In the genomic region with DNA sequence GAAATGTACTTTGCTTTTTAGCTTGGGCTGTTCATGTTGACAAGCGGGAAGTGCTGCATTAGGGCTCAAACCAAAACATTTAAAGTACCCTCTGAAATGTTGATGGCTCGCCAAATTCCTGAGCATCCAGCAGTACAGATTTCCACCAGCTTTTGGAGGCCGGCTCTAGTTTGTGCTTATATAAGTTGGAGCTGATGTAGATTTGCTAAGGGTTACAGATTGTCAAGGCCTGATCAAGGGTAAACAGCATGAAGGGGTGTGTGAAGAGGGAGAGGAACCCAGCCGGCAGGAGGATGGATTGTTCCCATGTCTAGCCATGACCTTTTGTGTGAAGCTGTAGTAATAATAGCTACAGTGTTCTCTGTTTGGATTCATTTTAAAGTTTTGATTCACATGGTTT, we compare ENCODE assay signal across 16 mouse cellular contexts. TPM values are rescaled to one million over a fixed set of nuclear protein-coding genes. Genes with fewer than 3 reads are reported as not detected.
DNase-seq lines count a peak whose midpoint lies in the region; ATAC-seq lines count a peak whose summit lies in the region.
"Had no signal": no experiment of that assay in that cellular context is flagged by ENCODE, and none has a peak within 500 bp of the region (broad histone marks: within the 10 kb centered on the region; RNA-seq: fewer than 3 reads in every experiment).

No protein-coding gene starts in this region.

- no peaks in the 10 kb centered on the region for H3K27me3 ChIP-seq in heart, embryonic 16.5 days (ENCODE audit: control insufficient read depth, insufficient read depth, low read length)
- no peaks in the 10 kb centered on the region for H3K27me3 ChIP-seq in lung, embryonic 15.5 days
- H3K27me3 ChIP-seq in stomach, embryonic 15.5 days (replicated peaks): no peaks in the 10 kb centered on the region
- no peaks in the 10 kb centered on the region for H3K27me3 ChIP-seq in hindbrain, embryonic 10.5 days (ENCODE audit: insufficient read depth, poor library complexity, severe bottlenecking)
- H3K27me3 ChIP-seq: embryonic facial prominence, embryonic 13.5 days; hindbrain, embryonic 15.5 days; kidney, embryonic 15.5 days; neural tube, embryonic 13.5 days had no signal

- no peak overlapping the region for H3K4me2 ChIP-seq in heart, embryonic 16.5 days (ENCODE audit: low read depth, low read length)
- peak overlapping the region; percentile 34; the same call in 1 of the 2 replicates for H3K4me2 ChIP-seq in lung, embryonic 15.5 days
- no peak overlapping the region for H3K4me2 ChIP-seq in stomach, embryonic 15.5 days
- H3K4me2 ChIP-seq: embryonic facial prominence, embryonic 13.5 days; hindbrain, embryonic 15.5 days; kidney, embryonic 15.5 days; neural tube, embryonic 13.5 days had no signal

- 42% methylated on average over 4 of the region's 4 CpGs for WGBS in heart, embryonic 16.5 days
- WGBS in lung, embryonic 15.5 days: 23% methylated on average over 4 of the region's 4 CpGs
- 34% methylated on average over 4 of the region's 4 CpGs for WGBS in stomach, embryonic 15.5 days
- 80% methylated on average over 4 of the region's 4 CpGs for WGBS in hindbrain, embryonic 10.5 days

- no peaks in the 10 kb centered on the region for H3K9me3 ChIP-seq in heart, embryonic 16.5 days (replicated peaks; ENCODE audit: control insufficient read depth, low read length)
- no peaks in the 10 kb centered on the region for H3K9me3 ChIP-seq in lung, embryonic 15.5 days
- H3K9me3 ChIP-seq in stomach, embryonic 15.5 days: no peaks in the 10 kb centered on the region
- no peaks in the 10 kb centered on the region for H3K9me3 ChIP-seq in hindbrain, embryonic 10.5 days
- H3K9me3 ChIP-seq: embryonic facial prominence, embryonic 13.5 days; hindbrain, embryonic 15.5 days; kidney, embryonic 15.5 days; neural tube, embryonic 13.5 days had no signal

- H3K27ac ChIP-seq in heart, embryonic 16.5 days (ENCODE audit: low read length): peak overlapping the region; percentile 4; the same call in 1 of the 2 replicates
- H3K27ac ChIP-seq in lung, embryonic 15.5 days: peak overlapping the region; percentile 63
- H3K27ac ChIP-seq in stomach, embryonic 15.5 days: peak overlapping the region; percentile 74; the same call in 1 of the 2 replicates
- no peak overlapping the region for H3K27ac ChIP-seq in hindbrain, embryonic 10.5 days
- H3K27ac ChIP-seq: embryonic facial prominence, embryonic 13.5 days; hindbrain, embryonic 15.5 days; kidney, embryonic 15.5 days; neural tube, embryonic 13.5 days had no signal

- H3K36me3 ChIP-seq in heart, embryonic 16.5 days (ENCODE audit: control insufficient read depth, insufficient read depth): no peaks in the 10 kb centered on the region
- no peaks in the 10 kb centered on the region for H3K36me3 ChIP-seq in lung, embryonic 15.5 days
- H3K36me3 ChIP-seq in stomach, embryonic 15.5 days: no peaks in the 10 kb centered on the region
- no peaks in the 10 kb centered on the region for H3K36me3 ChIP-seq in hindbrain, embryonic 10.5 days
- H3K36me3 ChIP-seq: embryonic facial prominence, embryonic 13.5 days; hindbrain, embryonic 15.5 days; kidney, embryonic 15.5 days; neural tube, embryonic 13.5 days had no signal

- peaks cover 12% of the 10 kb centered on the region for H3K4me1 ChIP-seq in heart, embryonic 16.5 days (ENCODE audit: control insufficient read depth, insufficient read depth, low read length)
- peaks cover 18% of the 10 kb centered on the region for H3K4me1 ChIP-seq in lung, embryonic 15.5 days
- H3K4me1 ChIP-seq in stomach, embryonic 15.5 days: peaks cover 11% of the 10 kb centered on the region; the same call in 1 of the 2 replicates
- no peaks in the 10 kb centered on the region for H3K4me1 ChIP-seq in hindbrain, embryonic 10.5 days (replicated peaks)
- H3K4me1 ChIP-seq: hindbrain, embryonic 15.5 days had no signal

- ATAC-seq in heart, embryonic 16.5 days (replicated peaks; ENCODE audit: extremely low read depth, insufficient read depth, low FRiP score): 0 out of 2 replicates have a peak, but pooled peaks have one; percentile 37
- peak; percentile 83 for ATAC-seq in lung, embryonic 15.5 days (ENCODE audit: borderline replicate concordance, extremely low read depth, low FRiP score, low TSS enrichment)
- peak; percentile 71; the same call in 1 of the 2 replicates for ATAC-seq in stomach, embryonic 15.5 days (ENCODE audit: insufficient read depth, low FRiP score, low read depth)
- ATAC-seq: midbrain, embryonic 16.5 days had no signal

- peak; percentile 66 to 82 for DNase-seq in adrenal gland, adult (ENCODE audit: inconsistent age in 2 of 2, low spot score in 1 of 2)
- no peak for DNase-seq in adrenal gland, postnatal 25 days
- no peak for DNase-seq in heart, adult 18-20 months
- DNase-seq in lung, postnatal 25 days (ENCODE audit: low spot score): no peak
- no peak for DNase-seq in hindbrain, embryonic 10.5 days (ENCODE audit: low spot score)
- DNase-seq: left cerebral cortex, postnatal 4 days had no signal

- H3K9ac ChIP-seq in heart, embryonic 16.5 days (ENCODE audit: low read length): no peak overlapping the region
- no peak overlapping the region for H3K9ac ChIP-seq in lung, embryonic 15.5 days
- H3K9ac ChIP-seq in stomach, embryonic 15.5 days: no peak overlapping the region
- H3K9ac ChIP-seq: embryonic facial prominence, embryonic 13.5 days; hindbrain, embryonic 15.5 days; kidney, embryonic 15.5 days; neural tube, embryonic 13.5 days had no signal

- no peak overlapping the region for H3K4me3 ChIP-seq in heart, embryonic 16.5 days (ENCODE audit: low read length)
- no peak overlapping the region for H3K4me3 ChIP-seq in lung, embryonic 15.5 days
- no peak overlapping the region for H3K4me3 ChIP-seq in stomach, embryonic 15.5 days (replicated peaks)
- no peak overlapping the region for H3K4me3 ChIP-seq in hindbrain, embryonic 10.5 days
- H3K4me3 ChIP-seq: embryonic facial prominence, embryonic 13.5 days; hindbrain, embryonic 15.5 days; kidney, embryonic 15.5 days; neural tube, embryonic 13.5 days had no signal

RNA-seq across cellular contexts. Expression of a gene that starts 22.3 kb away (rescaled TPM):
- total RNA-seq in adrenal gland, postnatal 25 days (2021): 6.8 and 15.7 TPM in 2 replicates
- polyA plus RNA-seq in heart, embryonic 16.5 days (2015; fragmentation: Nextera tagmentation; extraction: Ambion mirVana): 2.8 and 4.0 TPM in 2 replicates
- total RNA-seq in heart, adult 18-20 months (2021): 1 to 10 TPM; 4.1 to 4.7 TPM
- 19.1 and 24.7 TPM in 2 replicates for polyA plus RNA-seq in lung, embryonic 15.5 days (2015; fragmentation: Nextera tagmentation; extraction: Ambion mirVana)
- polyA plus RNA-seq in stomach, embryonic 15.5 days (2015; fragmentation: Nextera tagmentation; extraction: Ambion mirVana): 5.1 and 6.6 TPM in 2 replicates
- polyA plus RNA-seq in hindbrain, embryonic 10.5 days (2016; fragmentation: Nextera tagmentation; extraction: Ambion mirVana): 1.9 and 2.3 TPM in 2 replicates

RNA-seq across cellular contexts. Expression of a gene that starts 29.5 kb away (rescaled TPM):
- total RNA-seq in adrenal gland, postnatal 25 days (2021): 0.18 TPM in 1 of 2 replicates, not detected in the other
- polyA plus RNA-seq in heart, embryonic 16.5 days (2015; fragmentation: Nextera tagmentation; extraction: Ambion mirVana): 1.5 and 3.5 TPM in 2 replicates
- 1 to 10 TPM in 1 of 2 experiments, under 1 TPM in 1; 0.22 to 1.0 TPM for total RNA-seq in heart, adult 18-20 months (2021)
- polyA plus RNA-seq in lung, embryonic 15.5 days (2015; fragmentation: Nextera tagmentation; extraction: Ambion mirVana): 0.92 and 1.3 TPM in 2 replicates
- polyA plus RNA-seq in stomach, embryonic 15.5 days (2015; fragmentation: Nextera tagmentation; extraction: Ambion mirVana): 1.3 and 1.4 TPM in 2 replicates
- polyA plus RNA-seq in hindbrain, embryonic 10.5 days (2016; fragmentation: Nextera tagmentation; extraction: Ambion mirVana): 0.76 and 1.5 TPM in 2 replicates
- total RNA-seq: layer of hippocampus, postnatal 14 days; left cerebral cortex, postnatal 4 days had no signal
- polyA plus RNA-seq: testis, adult 2 months had no signal

Comparison
In these comparisons a context has a peak if more than half of its experiments do, and no peak if none do; other contexts are left out.
1. DNase-seq: peak in adrenal gland, adult (2 of 2); none in adrenal gland, postnatal 25 days (single experiment), heart, adult 18-20 months (0 of 2), lung, postnatal 25 days (single experiment) and hindbrain, embryonic 10.5 days (single experiment).
2. Peak in every context shown above with its lines, with median percentiles within 50 percentile points of each other: ATAC-seq.